Mouse (Mus musculus) cerebellum, adult 18-20 months (tissue): ENCODE data around the gene Ccnf.

Source experiments
- DNase-seq, 2 experiments: peaks; one replicate each; pipeline ENCODE4 v3.0.0; 2021

Ccnf gene

DNA sequence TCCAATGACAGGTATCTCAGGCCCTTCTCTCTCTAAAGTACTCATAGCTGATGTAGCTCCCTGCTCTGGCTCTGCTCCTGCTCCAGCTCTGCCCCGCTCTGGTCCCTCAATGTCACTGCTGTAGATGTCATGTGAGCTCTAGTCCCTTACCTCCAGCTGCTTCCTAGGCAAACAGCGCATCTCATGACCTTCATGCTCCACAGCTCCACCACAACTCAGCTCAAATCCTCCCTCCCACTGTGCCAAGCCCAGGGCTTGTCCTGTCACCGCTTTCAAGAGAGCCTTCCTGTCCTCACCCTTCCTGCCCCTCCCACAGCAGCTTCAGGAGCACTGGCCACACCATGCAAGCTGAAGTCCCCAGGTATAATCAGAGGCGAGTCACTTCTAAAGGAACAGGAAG is 51.5 kb downstream of the Ccnf start:
- peak in 1 of 2 experiments; percentile 35 for DNase-seq

GRCm38 (mm10) chr17:24199252-24199651 is 52.0 kb downstream of the Ccnf start:
- peak; percentile 65 to 66 for DNase-seq

DNA sequence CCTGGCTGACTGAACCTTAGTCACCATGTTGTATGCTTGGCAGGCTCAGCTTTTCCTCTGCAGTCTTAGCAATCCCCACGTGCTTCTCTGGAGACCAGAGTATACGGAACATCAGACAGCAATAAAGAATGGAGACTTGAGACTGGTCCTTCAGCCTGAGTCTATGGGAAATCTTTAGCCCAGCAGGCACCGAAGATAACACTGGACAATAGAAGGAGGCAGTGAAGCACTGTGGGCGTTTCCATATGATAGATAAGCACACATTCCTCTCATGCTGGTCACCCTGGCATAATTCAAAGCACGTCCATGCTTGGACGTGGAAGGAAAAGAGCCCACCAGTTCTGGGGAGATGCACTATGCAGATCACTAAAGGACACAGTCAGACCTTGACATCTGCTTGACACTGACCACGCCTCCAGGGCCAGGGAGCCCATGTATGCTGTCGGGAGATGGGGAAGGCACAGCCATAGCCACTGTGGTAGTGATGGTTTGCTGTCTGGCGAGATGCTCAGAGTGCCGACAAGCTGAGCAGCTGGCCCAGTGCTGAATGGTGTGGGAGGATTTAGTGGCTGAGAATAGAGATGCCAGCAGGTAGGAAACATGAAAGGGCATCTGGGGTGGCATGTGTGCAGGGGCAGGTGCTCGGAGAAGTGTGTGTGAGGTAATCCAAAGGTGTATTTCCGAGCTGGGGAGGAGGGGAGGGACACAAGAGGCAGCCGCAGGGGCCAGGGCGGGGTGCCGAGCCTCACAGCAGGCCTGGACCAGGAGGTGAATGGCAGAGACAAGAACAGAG is 54.1 kb downstream of the Ccnf start:
- DNase-seq, result peak; percentile 44 to 47

- DNase-seq, result no peak
These were observed 55.9 kb downstream of the Ccnf start for GRCm38 (mm10) chr17:24195349-24195748.

- DNase-seq, result no peak
These were observed 57.5 kb downstream of the Ccnf start for GRCm38 (mm10) chr17:24193769-24194168.

DNA sequence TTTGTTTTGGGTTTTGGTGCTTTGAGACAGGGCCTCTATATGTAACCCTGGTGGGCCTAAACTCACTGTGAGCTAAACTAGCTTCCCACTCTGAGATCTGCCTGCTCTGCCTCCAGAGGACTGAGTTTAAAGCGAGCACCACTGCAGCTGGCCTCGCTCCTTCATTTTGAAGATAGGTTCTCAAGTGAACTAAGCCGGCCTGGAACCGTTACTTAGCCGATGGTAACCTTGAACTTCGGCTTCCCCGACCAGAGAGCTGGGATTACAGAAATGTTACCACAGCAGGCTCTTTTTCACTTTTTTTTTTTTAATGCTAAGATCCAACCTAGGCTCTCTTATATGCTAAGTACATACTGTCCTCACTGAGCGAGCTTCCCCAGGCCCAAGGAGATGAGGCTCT is 58.0 kb downstream of the Ccnf start:
- no peak for DNase-seq

DNA sequence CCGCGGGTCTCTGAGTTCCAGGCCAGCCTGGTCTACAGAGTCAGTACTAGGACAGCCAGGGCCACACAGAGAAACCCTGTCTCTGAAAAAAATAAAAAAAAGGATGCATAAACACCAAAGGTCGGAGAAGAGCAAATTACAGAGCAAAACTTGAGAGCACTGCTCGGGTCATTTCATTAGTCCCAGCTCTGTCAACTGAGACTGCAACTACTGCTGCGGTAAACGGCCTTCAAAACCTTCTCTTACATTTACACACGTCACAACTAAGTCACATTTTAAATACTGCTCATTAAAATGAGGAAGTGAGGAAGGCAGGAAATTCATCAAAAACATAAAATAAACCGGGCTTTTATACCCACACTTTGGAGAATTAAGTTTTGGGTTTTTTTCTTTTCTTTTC is 58.4 kb downstream of the Ccnf start:
- DNase-seq, result no peak

- DNase-seq, result no peak
These were observed 59.8 kb downstream of the Ccnf start for GRCm38 (mm10) chr17:24191481-24191880.

GRCm38 (mm10) chr17:24190934-24191333 is 60.4 kb downstream of the Ccnf start:
- DNase-seq, result no peak

- no peak for DNase-seq
These were observed 77.0 kb downstream of the Ccnf start for GRCm38 (mm10) chr17:24174259-24174658.

DNA sequence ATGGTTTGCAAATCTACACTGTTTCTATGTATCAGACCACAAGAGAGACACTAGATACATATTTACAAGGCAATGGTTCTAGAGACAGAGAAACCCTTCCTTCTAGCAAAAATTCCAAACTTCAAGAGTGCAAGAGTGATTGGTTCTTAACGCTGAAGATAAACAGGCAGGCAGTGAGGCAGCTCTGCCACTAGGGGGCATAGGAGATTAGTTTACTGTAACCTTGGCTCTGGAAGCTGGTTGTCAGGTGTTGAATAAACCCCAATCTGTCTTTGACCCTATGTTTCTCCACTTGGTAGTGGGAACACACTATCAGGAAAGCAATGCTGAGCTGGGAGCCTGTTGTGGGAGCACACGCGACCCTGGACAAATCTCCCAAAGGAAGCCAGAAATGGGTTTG is 77.9 kb downstream of the Ccnf start:
- peak; percentile 75 to 81 for DNase-seq
